Mouse (Mus musculus) limb, embryonic 13.5 days (tissue): Measurements from ENCODE around the gene Tspan6. TPM values are rescaled to one million over a fixed set of nuclear protein-coding genes. Genes with fewer than 3 reads are reported as not detected.

Source experiments
- ATAC-seq: fragments of 200-750 bp; cut with Nextera tagmentation; 2 replicates; pipeline ENCODE4 v1.8.0; 2017; ENCODE audit warnings: low read depth, moderate number of reproducible peaks, moderate TSS enrichment; ENCODE audit not compliant: low FRiP score
- H3K27ac ChIP-seq: fragments of 300-500 bp; sonication (generic); 2 replicates; pipeline ENCODE4 v1.5.1; 2015; ENCODE audit warnings: inconsistent platforms, mild to moderate bottlenecking, moderate library complexity
- H3K27me3 ChIP-seq: fragments of 300-500 bp; sonication (generic); 2 replicates; pipeline ENCODE4 v1.6.1; 2015; ENCODE audit warnings: mild to moderate bottlenecking, inconsistent platforms
- H3K36me3 ChIP-seq: fragments of 300-500 bp; sonication (generic); 2 replicates; pipeline ENCODE4 v1.6.1; 2015; ENCODE audit warnings: inconsistent platforms, mild to moderate bottlenecking, moderate library complexity
- H3K4me1 ChIP-seq: fragments of 300-500 bp; sonication (generic); 2 replicates; pipeline ENCODE4 v1.6.1; 2015; ENCODE audit warnings: inconsistent platforms
- H3K4me2 ChIP-seq: fragments of 300-500 bp; sonication (generic); replicated peaks from 2 replicates; pipeline ENCODE4 v1.6.1; 2015; ENCODE audit warnings: inconsistent platforms, mild to moderate bottlenecking, moderate library complexity
- H3K4me3 ChIP-seq: fragments of 300-500 bp; sonication (generic); 2 replicates; pipeline ENCODE4 v1.5.1; 2015; ENCODE audit warnings: moderate library complexity, mild to moderate bottlenecking, inconsistent platforms
- H3K9ac ChIP-seq: fragments of 300-500 bp; sonication (generic); 2 replicates; pipeline ENCODE4 v1.6.1; 2015; ENCODE audit warnings: mild to moderate bottlenecking, inconsistent platforms
- H3K9me3 ChIP-seq: fragments of 300-500 bp; sonication (generic); 2 replicates; pipeline ENCODE4 v1.6.1; 2016; ENCODE audit warnings: inconsistent platforms
- WGBS: fragments of 180-500 bp; shearing (Covaris S2); methylation state at CpG from one replicate; pipeline ENCODE4 v1.1.7; 2015; 5-methylcytosine and 5-hydroxymethylcytosine counted together
- polyA plus RNA-seq: library from polyadenylated mRNA; unstranded; fragments of >200 nt; fragmentation: Nextera tagmentation; extraction: Ambion mirVana; gene quantifications from 2 replicates; pipeline ENCODE4 v1.2.1, GENCODE M21; 2015

Tspan6 gene
- polyA plus RNA-seq, 1 experiment from 2014 or later, result 200 TPM

DNA sequence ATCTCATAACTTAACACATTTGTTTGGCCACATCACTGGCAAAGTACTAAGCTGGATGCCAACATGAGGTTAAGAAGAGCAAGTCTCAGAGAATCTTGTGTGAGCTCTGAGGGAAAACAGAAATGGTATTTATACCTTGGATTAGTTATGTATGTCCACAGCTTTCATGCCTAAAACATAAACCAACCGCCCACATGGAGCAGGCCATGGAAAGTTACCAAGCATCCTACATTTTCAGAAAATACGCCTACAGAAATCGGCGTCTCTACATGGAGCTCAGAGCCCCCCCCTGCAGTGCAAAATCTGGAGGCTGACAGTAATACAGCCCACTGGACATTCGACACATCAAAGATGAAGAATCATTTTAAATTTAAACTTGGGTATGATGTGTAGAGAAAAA lies 10.1 kb downstream of the Tspan6 start:
- Histone ChIP-seq H3K36me3 (peaks cover 10% of the 10 kb centered on the region), H3K27me3 (no peaks in the 10 kb centered on the region), H3K4me3 (no peak overlapping the region), H3K4me1 (no peaks in the 10 kb centered on the region), H3K9ac (no peak overlapping the region), H3K9me3 (no peaks in the 10 kb centered on the region), H3K4me2 (no peak overlapping the region), H3K27ac (no peak overlapping the region)
- WGBS, result 89% methylated on average over 5 of the region's 5 CpGs
- no peak for ATAC-seq

DNA sequence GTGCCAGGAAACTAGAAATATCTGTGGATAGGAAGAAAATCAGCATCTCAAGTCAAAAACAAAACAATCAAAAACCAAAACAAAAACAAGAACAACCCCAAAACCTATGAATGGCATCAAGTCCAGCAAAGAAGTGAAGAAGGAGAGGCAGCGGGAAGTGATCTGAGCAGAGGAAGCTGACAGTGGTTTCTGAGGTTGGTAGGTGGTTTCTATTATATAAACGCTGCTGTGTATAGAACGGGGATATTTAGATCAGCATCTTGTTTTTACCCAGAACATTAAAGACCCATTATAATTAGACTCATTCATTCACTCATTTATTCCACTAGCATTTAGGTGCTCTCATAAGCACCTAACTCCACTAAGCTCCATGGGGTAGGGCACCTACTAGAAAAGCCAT lies 10.9 kb downstream of the Tspan6 start:
- Histone ChIP-seq H3K27me3 (no peaks in the 10 kb centered on the region), H3K9me3 (no peaks in the 10 kb centered on the region), H3K36me3 (peaks cover 10% of the 10 kb centered on the region), H3K27ac (no peak overlapping the region), H3K9ac (no peak overlapping the region), H3K4me2 (no peak overlapping the region), H3K4me3 (no peak overlapping the region), H3K4me1 (no peaks in the 10 kb centered on the region)
- no peak for ATAC-seq
- 97% methylated on average over 3 of the region's 3 CpGs for WGBS

DNA sequence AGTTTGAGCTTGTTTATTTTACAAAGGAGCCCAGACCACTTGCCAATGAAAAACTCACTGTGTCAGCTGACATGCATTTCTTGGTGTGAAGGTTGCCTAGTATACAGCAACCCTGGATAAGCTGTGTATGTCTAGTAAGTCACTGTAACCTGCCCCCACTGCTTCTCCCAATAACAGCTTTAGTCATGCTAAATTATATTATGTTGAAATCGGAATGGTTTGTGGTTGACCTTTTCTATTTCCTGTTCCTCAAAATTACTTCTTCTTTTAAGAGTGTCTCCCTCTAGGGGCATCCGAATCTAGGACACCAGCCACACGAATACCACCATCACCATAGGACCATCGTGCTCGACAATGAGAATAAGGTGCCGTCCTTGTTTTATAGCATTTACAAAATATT lies 28.5 kb downstream of the Tspan6 start:
- Histone ChIP-seq H3K4me2 (no peak overlapping the region), H3K9me3 (no peaks in the 10 kb centered on the region), H3K4me3 (no peak overlapping the region), H3K27ac (no peak overlapping the region), H3K36me3 (no peaks in the 10 kb centered on the region), H3K4me1 (no peaks in the 10 kb centered on the region), H3K27me3 (peaks cover 8% of the 10 kb centered on the region; the same call in 1 of the 2 replicates), H3K9ac (no peak overlapping the region)
- WGBS, result 90% methylated on average over 6 of the region's 6 CpGs
- no peak for ATAC-seq

DNA sequence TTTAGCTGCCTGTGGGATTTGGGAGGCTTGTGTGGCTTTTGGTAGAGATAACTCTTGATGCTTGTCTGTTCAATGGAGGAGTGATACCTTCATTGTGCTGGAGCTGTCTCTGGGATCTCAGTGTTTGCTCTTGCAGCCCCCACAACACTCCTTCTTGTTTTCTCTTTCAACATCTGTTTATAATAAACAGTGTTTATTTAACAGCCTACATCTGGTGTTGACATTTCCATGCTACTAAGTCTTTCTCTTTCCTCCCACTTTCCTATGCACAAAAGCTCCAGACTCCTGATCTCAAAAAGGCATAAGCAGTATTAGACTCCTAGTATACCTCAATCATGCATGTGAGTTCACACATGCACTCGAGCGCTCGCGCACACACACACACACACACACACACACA lies 44.6 kb downstream of the Tspan6 start:
- WGBS, result 62% methylated on average over 4 of the region's 4 CpGs
- H3K27ac ChIP-seq, result no peak overlapping the region; the same call in 1 of the 2 replicates

DNA sequence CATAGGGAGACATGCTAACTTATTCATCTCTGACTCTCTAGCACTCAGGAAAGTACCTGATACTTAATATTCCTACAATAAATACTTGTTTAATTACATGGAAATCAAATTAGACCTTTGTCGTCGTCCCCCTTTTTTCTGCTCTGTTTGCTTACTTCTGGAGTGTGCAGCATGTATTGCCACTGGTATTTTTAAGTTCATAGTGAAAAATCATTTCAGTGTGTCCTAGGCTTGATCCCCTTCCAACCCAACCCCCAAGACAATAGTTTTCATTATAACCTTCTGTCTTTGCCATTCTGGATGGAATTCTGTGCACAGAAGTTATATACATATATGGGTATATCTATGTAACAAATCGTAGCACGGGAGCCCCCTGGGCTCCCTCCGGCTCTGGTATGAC lies 47.5 kb downstream of the Tspan6 start, which contains the start of gene Tnmd:
Gene Tnmd, plus strand, starts transcription at position 301 of the 400 bp plus-strand sequence.
- 59% methylated on average over 5 of the region's 5 CpGs for WGBS
- H3K9ac ChIP-seq, result no peak within 1 kb of the TSS
- H3K27me3 ChIP-seq, result peaks cover 7% of the 10 kb centered on the region; the same call in 1 of the 2 replicates
- no peaks in the 10 kb centered on the region for H3K9me3 ChIP-seq
- no peaks in the 10 kb centered on the region for H3K36me3 ChIP-seq
- H3K27ac ChIP-seq, result no peak within 1 kb of the TSS
- ATAC-seq, result no peak
- H3K4me2 ChIP-seq, result no peak within 1 kb of the TSS
- no peaks in the 10 kb centered on the region for H3K4me1 ChIP-seq
- no peak within 1 kb of the TSS for H3K4me3 ChIP-seq

More for the DNA sequence above, 44.6 kb downstream of the Tspan6 start:
- H3K9me3 ChIP-seq, result no peaks in the 10 kb centered on the region
- H3K36me3 ChIP-seq, result no peaks in the 10 kb centered on the region
- no peak overlapping the region for H3K4me2 ChIP-seq
- ATAC-seq, result no peak
- no peaks in the 10 kb centered on the region for H3K4me1 ChIP-seq
- H3K4me3 ChIP-seq, result no peak overlapping the region
- peaks cover 12% of the 10 kb centered on the region; the same call in 1 of the 2 replicates for H3K27me3 ChIP-seq
- no peak overlapping the region for H3K9ac ChIP-seq

Other genes starting within 250 kb of the Tspan6 start
- 5.1 and 6.7 TPM in 2 replicates for gene Pcdh19, start 209.4 kb downstream of the Tspan6 start, polyA plus RNA-seq
- 41.5 and 42.7 TPM in 2 replicates for gene Tnmd, start 47.4 kb downstream of the Tspan6 start, polyA plus RNA-seq
- 3.1 and 3.9 TPM in 2 replicates for gene Srpx2, start 10.0 kb upstream of the Tspan6 start, polyA plus RNA-seq
- gene Sytl4, start 83.4 kb upstream of the Tspan6 start, polyA plus RNA-seq, result 3.4 and 3.9 TPM in 2 replicates
- 40.4 and 44.6 TPM in 2 replicates for gene Cstf2, start 160.8 kb upstream of the Tspan6 start, polyA plus RNA-seq